Mouse (Mus musculus): ENCODE measurements around the gene Shpk.

DNA sequence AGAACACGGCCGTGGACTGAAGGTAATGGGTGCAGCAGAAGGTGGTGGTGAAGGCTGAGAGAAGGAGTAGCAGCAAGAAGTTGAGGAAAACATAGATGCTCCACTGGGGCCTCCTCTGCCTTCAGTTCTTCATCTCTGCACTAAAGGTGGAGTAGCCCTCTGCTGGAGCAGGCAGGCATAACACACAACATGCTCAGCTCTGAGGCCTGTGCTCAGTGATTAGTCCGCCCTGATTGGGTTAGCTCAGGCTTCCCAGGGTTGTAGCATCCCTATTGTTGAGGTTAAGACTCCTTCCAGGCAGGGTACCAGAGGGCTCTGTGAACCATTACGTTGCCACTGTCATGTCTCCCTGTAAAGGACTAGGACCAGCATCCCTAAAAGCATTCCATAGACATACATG is 30.0 kb upstream of the Shpk start:
- TF ChIP-seq CTCF (IDR thresholded peaks at IDR 0.05; ENCODE audit: extremely low read depth, insufficient read depth, insufficient read length, insufficient replicate concordance) (peak; percentile 38; the same call in 1 of the 2 replicates), POLR2A (IDR thresholded peaks at IDR 0.05; ENCODE audit: low read depth, low read length) (no peak)
